Mouse (Mus musculus): ENCODE measurements around the gene Pex6. TPM values are rescaled to one million over a fixed set of nuclear protein-coding genes. Genes with fewer than 3 reads are reported as not detected.

The Pex6 gene
- polyA plus RNA-seq, 1 experiment from 2014 or later: 12.2 TPM

GRCm38 (mm10) chr17:46724477-46725084, 13.3 kb downstream of the Pex6 start:
- H3K9me3 ChIP-seq: no peaks in the 10 kb centered on the region
- no peak for ATAC-seq (ENCODE audit: extremely low read depth, insufficient number of reproducible peaks, low FRiP score, low TSS enrichment)
- peaks cover 33% of the 10 kb centered on the region for H3K4me1 ChIP-seq
- no peak overlapping the region for H3K4me3 ChIP-seq
- no peak overlapping the region for H3K4me2 ChIP-seq
- WGBS: 76% methylated on average over 15 of the region's 20 CpGs
- H3K27ac ChIP-seq (replicated peaks): no peak overlapping the region
- H3K27me3 ChIP-seq (replicated peaks): peaks cover 19% of the 10 kb centered on the region
- H3K36me3 ChIP-seq: peaks cover 47% of the 10 kb centered on the region
- 0 out of 2 replicates have a peak overlapping the region, but pooled peaks have one; percentile 24 for H3K9ac ChIP-seq

GRCm38 (mm10) chr17:46725273-46725672, 14.0 kb downstream of the Pex6 start:
- H3K36me3 ChIP-seq: peaks cover 47% of the 10 kb centered on the region
- H3K4me1 ChIP-seq: peaks cover 33% of the 10 kb centered on the region
- no peak overlapping the region for H3K9ac ChIP-seq
- no peak overlapping the region for H3K4me2 ChIP-seq
- peaks cover 26% of the 10 kb centered on the region for H3K27me3 ChIP-seq (replicated peaks)
- ATAC-seq (ENCODE audit: extremely low read depth, insufficient number of reproducible peaks, low FRiP score, low TSS enrichment): no peak
- no peak overlapping the region for H3K27ac ChIP-seq (replicated peaks)
- H3K4me3 ChIP-seq: no peak overlapping the region
- H3K9me3 ChIP-seq: no peaks in the 10 kb centered on the region
- WGBS: 48% methylated on average over 9 of the region's 9 CpGs

- no peaks in the 10 kb centered on the region for H3K9me3 ChIP-seq
- 84% methylated on average over 26 of the region's 26 CpGs for WGBS
- H3K36me3 ChIP-seq: peaks cover 41% of the 10 kb centered on the region
- H3K4me2 ChIP-seq: no peak overlapping the region
- no peak overlapping the region for H3K4me3 ChIP-seq
- peaks cover 29% of the 10 kb centered on the region for H3K27me3 ChIP-seq (replicated peaks)
- ATAC-seq (ENCODE audit: extremely low read depth, insufficient number of reproducible peaks, low FRiP score, low TSS enrichment): no peak
- H3K4me1 ChIP-seq: peaks cover 33% of the 10 kb centered on the region
- H3K9ac ChIP-seq: 0 out of 2 replicates have a peak overlapping the region, but pooled peaks have one; percentile 19
- no peak overlapping the region for H3K27ac ChIP-seq (replicated peaks)
These were observed 14.7 kb downstream of the Pex6 start for GRCm38 (mm10) chr17:46725731-46726645.

- H3K4me1 ChIP-seq: peaks cover 33% of the 10 kb centered on the region
- no peak overlapping the region for H3K27ac ChIP-seq (replicated peaks)
- 87% methylated on average over 11 of the region's 11 CpGs for WGBS
- no peak overlapping the region for H3K4me2 ChIP-seq
- H3K36me3 ChIP-seq: peaks cover 29% of the 10 kb centered on the region
- H3K9me3 ChIP-seq: no peaks in the 10 kb centered on the region
- ATAC-seq (ENCODE audit: extremely low read depth, insufficient number of reproducible peaks, low FRiP score, low TSS enrichment): no peak
- no peak overlapping the region for H3K9ac ChIP-seq
- no peak overlapping the region for H3K4me3 ChIP-seq
- peaks cover 29% of the 10 kb centered on the region for H3K27me3 ChIP-seq (replicated peaks)
These were observed 16.0 kb downstream of the Pex6 start for GRCm38 (mm10) chr17:46727271-46727670.

- Histone ChIP-seq H3K27ac (replicated peaks) (no peak overlapping the region), H3K4me1 (peaks cover 33% of the 10 kb centered on the region), H3K4me2 (no peak overlapping the region), H3K27me3 (replicated peaks) (peaks cover 29% of the 10 kb centered on the region), H3K36me3 (peaks cover 25% of the 10 kb centered on the region), H3K9ac (no peak overlapping the region), H3K9me3 (no peaks in the 10 kb centered on the region), H3K4me3 (no peak overlapping the region)
- 30% methylated on average over 6 of the region's 6 CpGs for WGBS
- ATAC-seq (ENCODE audit: extremely low read depth, insufficient number of reproducible peaks, low FRiP score, low TSS enrichment): no peak
These were observed 16.8 kb downstream of the Pex6 start for GRCm38 (mm10) chr17:46728021-46728420.

GRCm38 (mm10) chr17:46728496-46728895, 17.2 kb downstream of the Pex6 start:
- Histone ChIP-seq H3K36me3 (peaks cover 20% of the 10 kb centered on the region), H3K4me1 (peaks cover 33% of the 10 kb centered on the region), H3K9ac (peak overlapping the region; percentile 42; the same call in 1 of the 2 replicates), H3K27ac (replicated peaks) (no peak overlapping the region), H3K4me2 (peak overlapping the region; percentile 44), H3K27me3 (replicated peaks) (peaks cover 29% of the 10 kb centered on the region), H3K9me3 (no peaks in the 10 kb centered on the region), H3K4me3 (no peak overlapping the region)
- 40% methylated on average over 11 of the region's 11 CpGs for WGBS
- ATAC-seq (ENCODE audit: extremely low read depth, insufficient number of reproducible peaks, low FRiP score, low TSS enrichment): no peak

- WGBS: 18% methylated on average over 24 of the region's 24 CpGs
- ATAC-seq (ENCODE audit: extremely low read depth, insufficient number of reproducible peaks, low FRiP score, low TSS enrichment): no peak
- H3K4me3 ChIP-seq: peak within 1 kb of the TSS; percentile 15; the same call in 1 of the 2 replicates
These were observed 17.6 kb downstream of the Pex6 start, which contains the start of gene Gnmt for GRCm38 (mm10) chr17:46728904-46729318. TSS of gene Gnmt (minus strand) at chr17:46729168.

GRCm38 (mm10) chr17:46734055-46734454, 22.8 kb downstream of the Pex6 start:
- WGBS: 89% methylated on average over 3 of the region's 3 CpGs

More at GRCm38 (mm10) chr17:46728904-46729318, 17.6 kb downstream of the Pex6 start, which contains the start of gene Gnmt:
- peaks cover 29% of the 10 kb centered on the region for H3K27me3 ChIP-seq (replicated peaks)
- no peaks in the 10 kb centered on the region for H3K9me3 ChIP-seq
- peaks cover 33% of the 10 kb centered on the region for H3K4me1 ChIP-seq
- H3K9ac ChIP-seq: peak within 1 kb of the TSS; percentile 42
- peak within 1 kb of the TSS; percentile 44 for H3K4me2 ChIP-seq
- H3K27ac ChIP-seq (replicated peaks): no peak within 1 kb of the TSS
- peaks cover 16% of the 10 kb centered on the region for H3K36me3 ChIP-seq

GRCm38 (mm10) chr17:46735287-46735686, 24.0 kb downstream of the Pex6 start:
- no peak for ATAC-seq (ENCODE audit: extremely low read depth, insufficient number of reproducible peaks, low FRiP score, low TSS enrichment)
- Histone ChIP-seq H3K27me3 (replicated peaks) (peaks cover 3% of the 10 kb centered on the region), H3K27ac (replicated peaks) (no peak overlapping the region), H3K4me3 (no peak overlapping the region), H3K4me2 (no peak overlapping the region), H3K9ac (no peak overlapping the region), H3K4me1 (no peaks in the 10 kb centered on the region), H3K36me3 (peaks cover 32% of the 10 kb centered on the region), H3K9me3 (no peaks in the 10 kb centered on the region)
- 83% methylated on average over 7 of the region's 7 CpGs for WGBS

More at GRCm38 (mm10) chr17:46734055-46734454, 22.8 kb downstream of the Pex6 start:
- H3K9ac ChIP-seq: no peak overlapping the region
- H3K36me3 ChIP-seq: peaks cover 31% of the 10 kb centered on the region
- H3K4me3 ChIP-seq: no peak overlapping the region
- H3K27me3 ChIP-seq (replicated peaks): peaks cover 15% of the 10 kb centered on the region
- H3K27ac ChIP-seq (replicated peaks): no peak overlapping the region
- ATAC-seq (ENCODE audit: extremely low read depth, insufficient number of reproducible peaks, low FRiP score, low TSS enrichment): no peak
- H3K9me3 ChIP-seq: no peaks in the 10 kb centered on the region
- no peak overlapping the region for H3K4me2 ChIP-seq
- H3K4me1 ChIP-seq: peaks cover 5% of the 10 kb centered on the region

- H3K36me3 ChIP-seq: peaks cover 34% of the 10 kb centered on the region
- no peak overlapping the region for H3K4me2 ChIP-seq
- no peak for ATAC-seq (ENCODE audit: extremely low read depth, insufficient number of reproducible peaks, low FRiP score, low TSS enrichment)
- no peak overlapping the region for H3K9ac ChIP-seq
- H3K4me1 ChIP-seq: no peaks in the 10 kb centered on the region
- 62% methylated on average over 8 of the region's 10 CpGs for WGBS
- no peak overlapping the region for H3K27ac ChIP-seq (replicated peaks)
- no peaks in the 10 kb centered on the region for H3K27me3 ChIP-seq (replicated peaks)
- H3K4me3 ChIP-seq: no peak overlapping the region
- no peaks in the 10 kb centered on the region for H3K9me3 ChIP-seq
These were observed 24.9 kb downstream of the Pex6 start for GRCm38 (mm10) chr17:46736160-46736559.

- H3K4me3 ChIP-seq: no peak overlapping the region
- WGBS: 83% methylated on average over 6 of the region's 6 CpGs
- no peak overlapping the region for H3K9ac ChIP-seq
- H3K4me2 ChIP-seq: no peak overlapping the region
- peaks cover 60% of the 10 kb centered on the region for H3K36me3 ChIP-seq
- no peak overlapping the region for H3K27ac ChIP-seq (replicated peaks)
- ATAC-seq (ENCODE audit: extremely low read depth, insufficient number of reproducible peaks, low FRiP score, low TSS enrichment): no peak
- H3K4me1 ChIP-seq: no peaks in the 10 kb centered on the region
- no peaks in the 10 kb centered on the region for H3K27me3 ChIP-seq (replicated peaks)
- no peaks in the 10 kb centered on the region for H3K9me3 ChIP-seq
These were observed 30.0 kb downstream of the Pex6 start for GRCm38 (mm10) chr17:46741305-46741704.

Data from heart, embryonic 13.5 days (tissue).